Comparison of ENCODE assay signal across 8 mouse cellular contexts in genomic region chr3:152193177-152193576, GRCm38 (mm10). TPM values are rescaled to one million over a fixed set of nuclear protein-coding genes. Genes with fewer than 3 reads are reported as not detected.
A peak's percentile ranks its signal among the peaks of the same experiment; 100 is the strongest.
DNase-seq lines count a peak whose midpoint lies in the region; ATAC-seq lines count a peak whose summit lies in the region.

No protein-coding gene starts in this region.

- peak overlapping the region; percentile 45 for H3K4me3 ChIP-seq in kidney, embryonic 14.5 days (ENCODE audit: low read length)
- H3K4me3 ChIP-seq in hindbrain, embryonic 14.5 days (replicated peaks; ENCODE audit: low read length) = peak overlapping the region; percentile 40
- H3K4me3 ChIP-seq in midbrain, embryonic 15.5 days = peak overlapping the region; percentile 46

- DNase-seq in kidney, postnatal 14 days = no peak
- DNase-seq in c-Kit-negative CD71-positive TER-119-positive erythroid progenitor cells, embryonic 14.5 days (ENCODE audit: low read depth, low spot score) = peak; percentile 27
- DNase-seq in hindbrain, embryonic 14.5 days (ENCODE audit: low spot score) = no peak
- no peak for DNase-seq in frontal cortex, postnatal 36 days (ENCODE audit: low spot score in 2 of 2)
- no peak for DNase-seq in adrenal gland, postnatal 10 days
- DNase-seq in urinary bladder, postnatal 10 days (ENCODE audit: low spot score) = no peak

- peaks cover 16% of the 10 kb centered on the region; the same call in 1 of the 2 replicates for H3K4me1 ChIP-seq in kidney, embryonic 14.5 days (ENCODE audit: control insufficient read depth, insufficient read depth, low read length)
- H3K4me1 ChIP-seq in hindbrain, embryonic 14.5 days (replicated peaks; ENCODE audit: control insufficient read depth, insufficient read depth, low read length) = peaks cover 23% of the 10 kb centered on the region
- H3K4me1 ChIP-seq in midbrain, embryonic 15.5 days = peaks cover 13% of the 10 kb centered on the region

- peak overlapping the region; percentile 70 for H3K9ac ChIP-seq in kidney, embryonic 14.5 days (ENCODE audit: low read depth, low read length)
- peak overlapping the region; percentile 78 for H3K9ac ChIP-seq in hindbrain, embryonic 14.5 days
- peak overlapping the region; percentile 47 for H3K9ac ChIP-seq in midbrain, embryonic 15.5 days

- no peaks in the 10 kb centered on the region for H3K27me3 ChIP-seq in kidney, embryonic 14.5 days (ENCODE audit: control insufficient read depth, insufficient read depth, low read length)
- H3K27me3 ChIP-seq in hindbrain, embryonic 14.5 days (ENCODE audit: control insufficient read depth, insufficient read depth, low read length) = no peaks in the 10 kb centered on the region
- H3K27me3 ChIP-seq in midbrain, embryonic 15.5 days (replicated peaks) = no peaks in the 10 kb centered on the region

- H3K9me3 ChIP-seq in kidney, embryonic 14.5 days (ENCODE audit: control insufficient read depth, low read length) = no peaks in the 10 kb centered on the region
- H3K9me3 ChIP-seq in hindbrain, embryonic 14.5 days (ENCODE audit: control insufficient read depth, low read length) = no peaks in the 10 kb centered on the region
- H3K9me3 ChIP-seq in midbrain, embryonic 15.5 days = no peaks in the 10 kb centered on the region

- peak overlapping the region; percentile 89 for H3K27ac ChIP-seq in kidney, embryonic 14.5 days (ENCODE audit: low read depth, low read length)
- peak overlapping the region; percentile 72 for H3K27ac ChIP-seq in hindbrain, embryonic 14.5 days
- peak overlapping the region; percentile 70 for H3K27ac ChIP-seq in midbrain, embryonic 15.5 days

- H3K36me3 ChIP-seq in kidney, embryonic 14.5 days (ENCODE audit: control insufficient read depth, insufficient read depth, low read length) = no peaks in the 10 kb centered on the region
- no peaks in the 10 kb centered on the region for H3K36me3 ChIP-seq in hindbrain, embryonic 14.5 days (replicated peaks; ENCODE audit: control insufficient read depth, insufficient read depth)
- no peaks in the 10 kb centered on the region for H3K36me3 ChIP-seq in midbrain, embryonic 15.5 days (replicated peaks)

- peak overlapping the region; percentile 54 for H3K4me2 ChIP-seq in kidney, embryonic 14.5 days (replicated peaks; ENCODE audit: low read depth, low read length)
- peak overlapping the region; percentile 67 for H3K4me2 ChIP-seq in hindbrain, embryonic 14.5 days (replicated peaks)
- H3K4me2 ChIP-seq in midbrain, embryonic 15.5 days = peak overlapping the region; percentile 48

- ATAC-seq in kidney, embryonic 14.5 days (ENCODE audit: low FRiP score, low TSS enrichment) = no peak
- no peak for ATAC-seq in hindbrain, embryonic 14.5 days (ENCODE audit: low FRiP score)
- peak; percentile 43; the same call in 1 of the 2 replicates for ATAC-seq in midbrain, embryonic 15.5 days (replicated peaks)

- 9% methylated on average over 7 of the region's 7 CpGs for WGBS in kidney, embryonic 14.5 days
- 11% methylated on average over 7 of the region's 7 CpGs for WGBS in hindbrain, embryonic 14.5 days
- WGBS in midbrain, embryonic 15.5 days = 6% methylated on average over 7 of the region's 7 CpGs

RNA-seq across cellular contexts. Expression of gene Dnajb4, which starts 16.9 kb away (rescaled TPM):
- polyA plus RNA-seq in kidney, embryonic 14.5 days (2014; fragmentation: Nextera tagmentation; extraction: Ambion mirVana) = 23.9 and 26.2 TPM in 2 replicates
- 40.0 and 46.5 TPM in 2 replicates for polyA plus RNA-seq in hindbrain, embryonic 14.5 days (2014; fragmentation: Nextera tagmentation; extraction: Ambion mirVana)
- polyA plus RNA-seq in midbrain, embryonic 15.5 days (2015; fragmentation: Nextera tagmentation; extraction: Ambion mirVana) = 40.0 and 41.0 TPM in 2 replicates
- 10 to 100 TPM; 41.2 to 41.6 TPM for total RNA-seq in adrenal gland, postnatal 10 days (2021)

RNA-seq across cellular contexts. Expression of gene Fubp1, which starts 17.0 kb away (rescaled TPM):
- 283 and 332 TPM in 2 replicates for polyA plus RNA-seq in kidney, embryonic 14.5 days (2014; fragmentation: Nextera tagmentation; extraction: Ambion mirVana)
- polyA plus RNA-seq in hindbrain, embryonic 14.5 days (2014; fragmentation: Nextera tagmentation; extraction: Ambion mirVana) = 208 and 210 TPM in 2 replicates
- polyA plus RNA-seq in midbrain, embryonic 15.5 days (2015; fragmentation: Nextera tagmentation; extraction: Ambion mirVana) = 227 and 232 TPM in 2 replicates
- 100 to 1,000 TPM; 101 to 147 TPM for total RNA-seq in adrenal gland, postnatal 10 days (2021)

RNA-seq across cellular contexts. Expression of gene Gipc2, which starts 27.1 kb away (rescaled TPM):
- polyA plus RNA-seq in kidney, embryonic 14.5 days (2014; fragmentation: Nextera tagmentation; extraction: Ambion mirVana) = 16.0 and 22.2 TPM in 2 replicates
- 9.2 and 11.7 TPM in 2 replicates for polyA plus RNA-seq in hindbrain, embryonic 14.5 days (2014; fragmentation: Nextera tagmentation; extraction: Ambion mirVana)
- 7.8 and 12.3 TPM in 2 replicates for polyA plus RNA-seq in midbrain, embryonic 15.5 days (2015; fragmentation: Nextera tagmentation; extraction: Ambion mirVana)
- total RNA-seq in adrenal gland, postnatal 10 days (2021) = 1 to 10 TPM in 1 of 2 experiments, under 1 TPM in 1; 0.94 to 1.7 TPM
